Mouse (Mus musculus) liver, embryonic 12.5 days (tissue): ENCODE measurements around the gene Tln2. TPM values are rescaled to one million over a fixed set of nuclear protein-coding genes. Genes with fewer than 3 reads are reported as not detected.
A peak's percentile ranks its signal among the peaks of the same experiment; 100 is the strongest.

Experiments
- ATAC-seq: fragments of 200-750 bp; cut with Nextera tagmentation; 2 replicates; pipeline ENCODE4 v1.8.0; 2017; ENCODE audit warnings: moderate number of reproducible peaks, mild to moderate bottlenecking, moderate library complexity
- H3K27ac ChIP-seq: fragments of 300-500 bp; sonication (generic); 2 replicates; pipeline ENCODE4 v1.5.1; 2016; ENCODE audit warnings: mild to moderate bottlenecking
- H3K27me3 ChIP-seq: fragments of 300-500 bp; sonication (generic); replicated peaks from 2 replicates; pipeline ENCODE4 v1.6.1; 2016; ENCODE audit warnings: mild to moderate bottlenecking, moderate library complexity
- H3K36me3 ChIP-seq: fragments of 300-500 bp; sonication (generic); 2 replicates; pipeline ENCODE4 v1.6.1; 2016; ENCODE audit warnings: mild to moderate bottlenecking, moderate library complexity
- H3K4me1 ChIP-seq: fragments of 300-500 bp; sonication (generic); 2 replicates; pipeline ENCODE4 v1.6.1; 2016
- H3K4me2 ChIP-seq: fragments of 300-500 bp; sonication (generic); 2 replicates; pipeline ENCODE4 v1.6.1; 2016; ENCODE audit warnings: mild to moderate bottlenecking, moderate library complexity
- H3K4me3 ChIP-seq: fragments of 300-500 bp; sonication (generic); 2 replicates; pipeline ENCODE4 v1.5.1; 2016; ENCODE audit warnings: mild to moderate bottlenecking, moderate library complexity
- H3K9ac ChIP-seq: fragments of 300-500 bp; sonication (generic); 2 replicates; pipeline ENCODE4 v1.6.1; 2016; ENCODE audit warnings: mild to moderate bottlenecking, moderate library complexity
- H3K9me3 ChIP-seq: fragments of 300-500 bp; sonication (generic); replicated peaks from 2 replicates; pipeline ENCODE4 v1.6.1; 2016; ENCODE audit warnings: mild to moderate bottlenecking, moderate library complexity
- WGBS: fragments of 180-500 bp; shearing (Covaris S2); methylation state at CpG from one replicate; pipeline ENCODE4 v1.1.7; 2016; ENCODE audit not compliant: insufficient replicate concordance; 5-methylcytosine and 5-hydroxymethylcytosine counted together
- polyA plus RNA-seq: library from polyadenylated mRNA; unstranded; fragments of >200 nt; fragmentation: Nextera tagmentation; extraction: Ambion mirVana; gene quantifications from 2 replicates; pipeline ENCODE4 v1.2.1, GENCODE M21; 2016

The Tln2 gene
- polyA plus RNA-seq, 1 experiment from 2014 or later, result 5.0 TPM

- Histone ChIP-seq H3K27me3 (no peaks in the 10 kb centered on the region; the same call in 1 of the 2 replicates), H3K4me2 (no peak overlapping the region), H3K4me3 (no peak overlapping the region), H3K27ac (no peak overlapping the region), H3K36me3 (no peaks in the 10 kb centered on the region), H3K4me1 (no peaks in the 10 kb centered on the region), H3K9me3 (no peaks in the 10 kb centered on the region), H3K9ac (no peak overlapping the region)
- 56% methylated on average over 2 of the region's 2 CpGs for WGBS
- ATAC-seq, result no peak
Observed at GRCm38 (mm10) chr9:67183520-67183919, 376.0 kb downstream of the Tln2 start.

GRCm38 (mm10) chr9:67182006-67182405 lies 377.5 kb downstream of the Tln2 start:
- H3K9me3 ChIP-seq, result no peaks in the 10 kb centered on the region
- H3K4me2 ChIP-seq, result no peak overlapping the region
- H3K4me1 ChIP-seq, result no peaks in the 10 kb centered on the region
- ATAC-seq, result no peak
- WGBS, result 54% methylated on average over 6 of the region's 6 CpGs
- no peak overlapping the region for H3K4me3 ChIP-seq
- H3K9ac ChIP-seq, result no peak overlapping the region
- no peaks in the 10 kb centered on the region for H3K36me3 ChIP-seq
- no peak overlapping the region for H3K27ac ChIP-seq
- no peaks in the 10 kb centered on the region; the same call in 1 of the 2 replicates for H3K27me3 ChIP-seq

- H3K27me3 ChIP-seq, result no peaks in the 10 kb centered on the region; the same call in 1 of the 2 replicates
- H3K4me2 ChIP-seq, result no peak overlapping the region
- no peak for ATAC-seq
Observed at GRCm38 (mm10) chr9:67178709-67179108, 380.8 kb downstream of the Tln2 start.

GRCm38 (mm10) chr9:67178203-67178602 lies 381.3 kb downstream of the Tln2 start:
- no peak for ATAC-seq
- peak overlapping the region; percentile 41; the same call in 1 of the 2 replicates for H3K27ac ChIP-seq
- H3K4me2 ChIP-seq, result no peak overlapping the region
- no peaks in the 10 kb centered on the region; the same call in 1 of the 2 replicates for H3K4me1 ChIP-seq
- H3K4me3 ChIP-seq, result no peak overlapping the region
- WGBS, result 62% methylated on average over 5 of the region's 5 CpGs
- H3K27me3 ChIP-seq, result no peaks in the 10 kb centered on the region; the same call in 1 of the 2 replicates
- H3K9ac ChIP-seq, result no peak overlapping the region
- H3K36me3 ChIP-seq, result no peaks in the 10 kb centered on the region
- peaks cover 4% of the 10 kb centered on the region; the same call in 1 of the 2 replicates for H3K9me3 ChIP-seq

More at GRCm38 (mm10) chr9:67178709-67179108, 380.8 kb downstream of the Tln2 start:
- Histone ChIP-seq H3K27ac (peak overlapping the region; percentile 41; the same call in 1 of the 2 replicates), H3K4me1 (no peaks in the 10 kb centered on the region; the same call in 1 of the 2 replicates), H3K9ac (no peak overlapping the region), H3K36me3 (no peaks in the 10 kb centered on the region), H3K9me3 (peaks cover 3% of the 10 kb centered on the region; the same call in 1 of the 2 replicates), H3K4me3 (no peak overlapping the region)
- 56% methylated on average over 1 of the region's 1 CpGs for WGBS

- no peak overlapping the region for H3K9ac ChIP-seq
- H3K4me3 ChIP-seq, result no peak overlapping the region
- no peak overlapping the region for H3K27ac ChIP-seq
- H3K9me3 ChIP-seq, result peaks cover 11% of the 10 kb centered on the region
- ATAC-seq, result no peak
- 64% methylated on average over 8 of the region's 8 CpGs for WGBS
- no peaks in the 10 kb centered on the region; the same call in 1 of the 2 replicates for H3K4me1 ChIP-seq
- H3K27me3 ChIP-seq, result no peaks in the 10 kb centered on the region
- no peak overlapping the region for H3K4me2 ChIP-seq
- no peaks in the 10 kb centered on the region for H3K36me3 ChIP-seq
Observed at GRCm38 (mm10) chr9:67176073-67176472, 383.4 kb downstream of the Tln2 start.

- H3K9me3 ChIP-seq, result peaks cover 11% of the 10 kb centered on the region
- H3K4me3 ChIP-seq, result no peak overlapping the region
- no peak for ATAC-seq
- H3K27ac ChIP-seq, result no peak overlapping the region
- no peak overlapping the region for H3K9ac ChIP-seq
- no peaks in the 10 kb centered on the region for H3K27me3 ChIP-seq
- WGBS, result 82% methylated on average over 6 of the region's 6 CpGs
- no peak overlapping the region for H3K4me2 ChIP-seq
- peaks cover 15% of the 10 kb centered on the region for H3K4me1 ChIP-seq
- no peaks in the 10 kb centered on the region for H3K36me3 ChIP-seq
Observed at GRCm38 (mm10) chr9:67173816-67174215, 385.7 kb downstream of the Tln2 start.

- Histone ChIP-seq H3K36me3 (no peaks in the 10 kb centered on the region), H3K9me3 (peaks cover 11% of the 10 kb centered on the region), H3K27ac (no peak overlapping the region), H3K4me3 (no peak overlapping the region), H3K9ac (no peak overlapping the region), H3K4me1 (peaks cover 15% of the 10 kb centered on the region), H3K4me2 (no peak overlapping the region), H3K27me3 (no peaks in the 10 kb centered on the region)
- ATAC-seq, result no peak
- WGBS, result 82% methylated on average over 4 of the region's 4 CpGs
Observed at GRCm38 (mm10) chr9:67173154-67173553, 386.3 kb downstream of the Tln2 start.

- Histone ChIP-seq H3K36me3 (no peaks in the 10 kb centered on the region), H3K9ac (no peak overlapping the region), H3K4me1 (peaks cover 15% of the 10 kb centered on the region), H3K4me3 (no peak overlapping the region), H3K27ac (no peak overlapping the region; the same call in 1 of the 2 replicates), H3K4me2 (no peak overlapping the region), H3K27me3 (no peaks in the 10 kb centered on the region), H3K9me3 (peaks cover 11% of the 10 kb centered on the region)
- ATAC-seq, result no peak
- WGBS, result 81% methylated on average over 4 of the region's 4 CpGs
Observed at GRCm38 (mm10) chr9:67171409-67171808, 388.1 kb downstream of the Tln2 start.

- no peak overlapping the region for H3K9ac ChIP-seq
- H3K4me1 ChIP-seq, result peaks cover 15% of the 10 kb centered on the region
- peak; percentile 71 for ATAC-seq
- 0 out of 2 replicates have a peak overlapping the region, but pooled peaks have one; percentile 16 for H3K4me2 ChIP-seq
- no peak overlapping the region for H3K4me3 ChIP-seq
- H3K27ac ChIP-seq, result no peak overlapping the region
- no peaks in the 10 kb centered on the region for H3K36me3 ChIP-seq
- 23% methylated on average over 8 of the region's 8 CpGs for WGBS
- no peaks in the 10 kb centered on the region for H3K27me3 ChIP-seq
- peaks cover 11% of the 10 kb centered on the region for H3K9me3 ChIP-seq
Observed at GRCm38 (mm10) chr9:67170759-67171158, 388.7 kb downstream of the Tln2 start.

- Histone ChIP-seq H3K4me2 (peak overlapping the region; percentile 17; the same call in 1 of the 2 replicates), H3K9me3 (peaks cover 11% of the 10 kb centered on the region), H3K36me3 (no peaks in the 10 kb centered on the region), H3K9ac (no peak overlapping the region), H3K27ac (peak overlapping the region; percentile 50; the same call in 1 of the 2 replicates), H3K27me3 (no peaks in the 10 kb centered on the region), H3K4me1 (peaks cover 15% of the 10 kb centered on the region), H3K4me3 (no peak overlapping the region)
- ATAC-seq, result no peak
- WGBS, result 54% methylated on average over 3 of the region's 3 CpGs
Observed at GRCm38 (mm10) chr9:67170047-67170446, 389.5 kb downstream of the Tln2 start.
